Mouse (Mus musculus) brain, embryonic 14.5 days (tissue): Measurements from ENCODE around the gene Sergef. TPM values are rescaled to one million over a fixed set of nuclear protein-coding genes. Genes with fewer than 3 reads are reported as not detected.

Source experiments
- DNase-seq: peaks from one replicate; pipeline ENCODE4 v3.0.0-alpha.2; 2011; ENCODE audit warnings: low read depth
- CTCF ChIP-seq: fragments of 200-500 bp; IDR thresholded peaks from 2 replicates; pipeline ENCODE4 v1.5.1; 2012; ENCODE audit warnings: inconsistent platforms, mild to moderate bottlenecking, moderate library complexity, borderline replicate concordance; ENCODE audit not compliant: insufficient read depth, insufficient read length; ENCODE audit errors: extremely low read depth
- POLR2A ChIP-seq: fragments of 200-500 bp; IDR thresholded peaks from 2 replicates; pipeline ENCODE4 v1.6.1; 2012; ENCODE audit warnings: mild to moderate bottlenecking, inconsistent platforms, borderline replicate concordance; ENCODE audit not compliant: poor library complexity, insufficient read depth, insufficient read length, severe bottlenecking; ENCODE audit errors: extremely low read depth
- polyA plus RNA-seq: library from polyadenylated mRNA; depleted of rRNA; stranded (reverse); fragments of >200 nt; gene quantifications from 2 replicates; pipeline ENCODE4 v1.2.3, GENCODE M21; 2012

Sergef gene
- polyA plus RNA-seq, 1 experiment, result 32.8 TPM

DNA sequence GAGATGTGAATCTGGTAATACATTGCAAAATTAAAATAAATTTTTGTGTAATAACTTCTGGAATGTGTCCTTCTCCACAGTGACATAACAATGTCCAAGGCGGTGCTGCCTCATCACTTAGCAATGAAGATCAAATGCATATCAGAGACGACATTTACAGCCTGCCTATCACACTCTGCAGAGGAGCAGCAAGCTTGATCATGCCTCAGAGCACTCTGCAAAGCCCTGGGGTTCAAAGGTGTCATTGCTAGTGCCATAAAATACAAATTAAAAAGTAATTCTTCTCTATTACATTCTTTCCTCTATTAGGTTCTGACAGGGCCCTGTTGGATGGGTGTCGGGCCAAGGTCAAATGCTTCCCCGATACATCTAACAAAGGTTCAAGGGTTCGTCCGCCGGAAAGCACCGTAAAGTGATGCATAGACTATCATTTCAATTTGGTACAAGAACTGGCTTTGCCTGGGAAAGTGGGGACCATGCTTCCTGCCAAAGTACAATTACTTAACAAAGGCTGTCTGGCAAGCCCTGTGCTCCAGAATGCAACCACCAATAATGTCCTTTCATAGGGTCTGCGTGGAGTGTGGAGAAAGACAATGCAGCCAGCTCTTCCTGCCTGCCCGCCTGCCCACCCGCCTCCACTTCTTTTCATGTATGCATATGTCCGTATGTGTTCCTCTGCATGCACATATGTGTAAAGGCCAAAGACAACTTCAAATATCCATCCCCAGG lies 130.9 kb downstream of the Sergef start:
- no peak for TF ChIP-seq POLR2A
- TF ChIP-seq CTCF, result no peak
- peak; percentile 89 for DNase-seq

GRCm38 (mm10) chr7:46504157-46504556 lies 135.4 kb downstream of the Sergef start:
- DNase-seq, result no peak
- no peak for TF ChIP-seq CTCF
- no peak for TF ChIP-seq POLR2A

DNA sequence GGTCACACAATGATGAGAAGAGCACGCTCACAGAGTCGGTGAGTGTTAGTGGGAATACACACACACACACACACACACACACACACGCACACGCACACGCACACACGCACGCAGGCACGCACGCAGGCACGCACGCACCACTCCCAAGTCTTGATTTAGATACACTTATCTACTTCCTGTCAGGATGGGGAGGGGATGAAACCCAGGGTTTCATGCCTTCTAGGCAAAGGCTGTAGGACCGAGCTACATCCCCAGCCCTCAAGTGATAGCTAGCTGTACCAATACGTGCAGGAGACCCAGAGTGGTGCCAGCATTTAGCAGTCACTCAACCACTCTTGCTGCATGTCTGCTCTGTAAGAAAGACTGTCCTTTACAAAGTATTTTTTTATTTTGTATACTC lies 137.0 kb downstream of the Sergef start:
- TF ChIP-seq CTCF (no peak), POLR2A (no peak)
- DNase-seq, result no peak

DNA sequence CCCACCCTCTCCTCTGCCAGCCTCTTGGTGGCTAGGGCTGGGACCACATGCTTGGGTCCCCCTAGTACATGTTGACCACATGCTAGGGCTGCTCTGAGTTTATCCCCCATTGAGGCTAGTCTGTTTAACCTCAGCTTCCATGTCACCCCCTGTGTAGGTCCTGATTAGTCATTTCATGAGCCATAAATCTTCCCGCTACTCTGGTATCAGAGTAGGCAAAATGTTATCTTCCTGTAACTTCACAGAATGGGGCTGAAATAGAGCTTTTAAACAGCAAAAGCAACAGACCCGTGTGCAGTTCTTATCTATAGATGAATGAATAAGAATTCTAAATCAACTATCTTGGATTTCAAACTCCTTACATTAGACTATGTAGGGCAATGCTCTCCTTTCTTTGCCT lies 138.1 kb downstream of the Sergef start:
- DNase-seq, result no peak
- TF ChIP-seq POLR2A (no peak), CTCF (no peak)

- DNase-seq, result no peak
- TF ChIP-seq POLR2A, result no peak
- no peak for TF ChIP-seq CTCF
Measured at GRCm38 (mm10) chr7:46499561-46499960, 140.0 kb downstream of the Sergef start.

GRCm38 (mm10) chr7:46492134-46492678 lies 147.4 kb downstream of the Sergef start:
- no peak for DNase-seq
- TF ChIP-seq POLR2A (no peak), CTCF (no peak)

GRCm38 (mm10) chr7:46487354-46487753 lies 152.3 kb downstream of the Sergef start:
- DNase-seq, result no peak
- TF ChIP-seq CTCF (no peak), POLR2A (no peak)

- DNase-seq, result no peak
- no peak for TF ChIP-seq POLR2A
- no peak for TF ChIP-seq CTCF
Measured at GRCm38 (mm10) chr7:46486761-46487160, 152.8 kb downstream of the Sergef start.

DNA sequence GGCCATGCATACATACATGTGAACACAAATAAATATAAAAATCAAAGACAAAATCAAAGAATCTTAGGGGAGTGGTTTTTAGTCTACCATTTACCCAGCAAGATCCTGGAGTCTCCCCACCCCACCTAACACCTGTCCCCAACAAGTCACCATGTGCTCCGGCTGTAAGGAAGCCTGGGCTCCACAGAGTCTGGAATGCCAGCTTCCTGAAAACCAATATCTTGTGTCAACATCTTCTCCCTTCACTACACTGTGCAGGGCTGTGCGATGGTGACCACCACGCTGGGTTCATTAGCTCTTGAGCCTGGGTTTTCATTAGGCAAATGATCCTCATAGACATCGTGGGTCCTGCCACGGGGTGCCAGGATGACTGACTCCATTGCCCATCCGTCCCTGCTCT lies 155.4 kb downstream of the Sergef start:
- DNase-seq, result no peak
- TF ChIP-seq POLR2A (no peak), CTCF (no peak)

GRCm38 (mm10) chr7:46483050-46483449 lies 156.6 kb downstream of the Sergef start:
- DNase-seq, result no peak
- TF ChIP-seq CTCF (no peak), POLR2A (no peak)

DNA sequence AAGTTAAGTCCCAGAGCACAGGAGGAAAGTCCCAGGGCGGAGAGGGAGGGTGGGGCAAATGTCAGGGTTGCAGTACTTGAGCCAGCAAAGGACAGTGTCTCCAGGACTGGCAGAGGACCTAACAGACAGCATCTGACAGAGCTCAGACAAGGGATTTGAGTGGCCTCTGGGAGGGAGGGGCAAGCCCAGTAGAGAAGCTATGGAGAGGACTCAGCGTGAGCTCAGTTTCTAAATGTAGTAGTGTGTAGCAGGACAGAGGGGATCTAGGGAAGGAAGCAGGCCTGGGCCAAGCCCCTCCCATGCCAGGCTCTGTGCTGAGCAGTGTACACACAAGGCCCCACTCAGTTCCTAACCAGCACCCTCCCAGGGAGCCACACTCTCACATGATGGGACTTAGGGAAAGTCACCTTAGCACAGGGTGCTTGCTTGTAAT lies 157.5 kb downstream of the Sergef start:
- TF ChIP-seq POLR2A (no peak), CTCF (no peak)
- no peak for DNase-seq

- no peak for TF ChIP-seq CTCF
- no peak for TF ChIP-seq POLR2A
- DNase-seq, result peak; percentile 67
Measured at GRCm38 (mm10) chr7:46479793-46480192, 159.8 kb downstream of the Sergef start.
